Mouse (Mus musculus): ENCODE data around the gene Dmac2. TPM values are rescaled to one million over a fixed set of nuclear protein-coding genes. Genes with fewer than 3 reads are reported as not detected.

The Dmac2 gene
- total RNA-seq, 2 experiments from 2014 or later, result 53.6 to 53.8 TPM

Other genes starting within 250 kb of the Dmac2 start
- not detected for gene Cnfn, start 249.7 kb upstream of the Dmac2 start, total RNA-seq (2021)
- gene Lipe, start 220.7 kb upstream of the Dmac2 start, total RNA-seq (2021), result 10 to 100 TPM in 1 of 2 experiments, 1 to 10 TPM in 1; 6.0 to 11.2 TPM
- not detected for gene Cxcl17, start 206.5 kb upstream of the Dmac2 start, total RNA-seq (2021)
- gene Ceacam1, start 141.8 kb upstream of the Dmac2 start, total RNA-seq (2021), result 1 to 10 TPM; 2.0 to 3.0 TPM
- gene Ceacam2, start 79.6 kb upstream of the Dmac2 start, total RNA-seq (2021), result under 1 TPM; 0.27 to 0.42 TPM
- not detected for gene Erich4, start 3.5 kb upstream of the Dmac2 start, total RNA-seq (2021)
- gene B3gnt8, start 7.2 kb downstream of the Dmac2 start, total RNA-seq (2021), result 1 to 10 TPM in 1 of 2 experiments, under 1 TPM in 1; 0.20 to 1.1 TPM
- 10 to 100 TPM; 33.0 to 40.9 TPM for gene Bckdha, start 39.6 kb downstream of the Dmac2 start, total RNA-seq (2021)
- 10 to 100 TPM; 24.0 to 26.4 TPM for gene Exosc5, start 39.8 kb downstream of the Dmac2 start, total RNA-seq (2021)
- 10 to 100 TPM; 25.4 to 31.4 TPM for gene Tmem91, start 55.8 kb downstream of the Dmac2 start, total RNA-seq (2021)
- 10 to 100 TPM; 23.7 to 28.9 TPM for gene B9d2, start 61.4 kb downstream of the Dmac2 start, total RNA-seq (2021)
- gene Tgfb1, start 67.6 kb downstream of the Dmac2 start, total RNA-seq (2021), result 1 to 10 TPM; 7.9 to 8.8 TPM
- gene Ccdc97, start 99.7 kb downstream of the Dmac2 start, total RNA-seq (2021), result 10 to 100 TPM; 61.2 TPM
- 100 to 1,000 TPM; 103 to 107 TPM for gene Hnrnpul1, start 135.3 kb downstream of the Dmac2 start, total RNA-seq (2021)
- 10 to 100 TPM; 40.2 to 41.7 TPM for gene Axl, start 169.3 kb downstream of the Dmac2 start, total RNA-seq (2021)
- gene Cyp2s1, start 197.5 kb downstream of the Dmac2 start, total RNA-seq (2021), result 1 to 10 TPM; 2.9 to 3.8 TPM